Mouse (Mus musculus) kidney, adult 2 months (tissue): ENCODE results near the gene Fam227a.

ENCODE experiments used
- CTCF ChIP-seq: fragments of 200-500 bp; conservative IDR thresholded peaks from 2 replicates; pipeline ENCODE4 v1.5.1; 2011; ENCODE audit warnings: low read depth, mild to moderate bottlenecking, control low read depth, low read length, moderate library complexity, mixed read lengths; ENCODE audit not compliant: insufficient read depth, insufficient read length
- POLR2A ChIP-seq: fragments of 200-500 bp; IDR thresholded peaks from one replicate; pipeline ENCODE4 v1.6.1; 2011; ENCODE audit warnings: low read depth, low read length, control low read depth

- TF ChIP-seq CTCF (no peak), POLR2A (no peak)
Measured at GRCm38 (mm10) chr15:79609226-79609625, 49.5 kb downstream of the Fam227a start.
